Mouse (Mus musculus): ENCODE results near the gene Vstm2l. TPM values are rescaled to one million over a fixed set of nuclear protein-coding genes. Genes with fewer than 3 reads are reported as not detected.

Vstm2l gene
- polyA plus RNA-seq, 1 experiment from 2014 or later = 42.9 TPM

- H3K9ac ChIP-seq (replicated peaks) = peak overlapping the region; percentile 17
These were observed 60.4 kb downstream of the Vstm2l start for GRCm38 (mm10) chr2:157974604-157975501.

GRCm38 (mm10) chr2:157975595-157975994 lies 61.1 kb downstream of the Vstm2l start:
- no peak overlapping the region for H3K4me3 ChIP-seq (replicated peaks)
- 1% methylated on average over 7 of the region's 7 CpGs for WGBS
- peak overlapping the region; percentile 40 for H3K4me2 ChIP-seq
- ATAC-seq (ENCODE audit: low FRiP score) = peak; percentile 49; the same call in 1 of the 2 replicates
- H3K4me1 ChIP-seq = peaks cover 22% of the 10 kb centered on the region
- H3K9ac ChIP-seq (replicated peaks) = no peak overlapping the region
- peak overlapping the region; percentile 77 for H3K27ac ChIP-seq (replicated peaks)
- no peaks in the 10 kb centered on the region for H3K27me3 ChIP-seq (replicated peaks)
- no peaks in the 10 kb centered on the region for H3K36me3 ChIP-seq
- no peaks in the 10 kb centered on the region for H3K9me3 ChIP-seq (replicated peaks)

More at GRCm38 (mm10) chr2:157974604-157975501, 60.4 kb downstream of the Vstm2l start:
- H3K27me3 ChIP-seq (replicated peaks) = no peaks in the 10 kb centered on the region
- peak overlapping the region; percentile 77 for H3K27ac ChIP-seq (replicated peaks)
- no peaks in the 10 kb centered on the region for H3K9me3 ChIP-seq (replicated peaks)
- 2% methylated on average over 23 of the region's 23 CpGs for WGBS
- peaks cover 26% of the 10 kb centered on the region for H3K4me1 ChIP-seq
- H3K36me3 ChIP-seq = no peaks in the 10 kb centered on the region
- no peak overlapping the region for H3K4me3 ChIP-seq (replicated peaks)
- peak; percentile 80 for ATAC-seq (ENCODE audit: low FRiP score)
- H3K4me2 ChIP-seq = peak overlapping the region; percentile 40

- Histone ChIP-seq H3K4me1 (peaks cover 21% of the 10 kb centered on the region), H3K4me3 (replicated peaks) (no peak overlapping the region), H3K27me3 (replicated peaks) (no peaks in the 10 kb centered on the region), H3K9ac (replicated peaks) (no peak overlapping the region), H3K9me3 (replicated peaks) (no peaks in the 10 kb centered on the region), H3K4me2 (no peak overlapping the region), H3K27ac (replicated peaks) (no peak overlapping the region), H3K36me3 (no peaks in the 10 kb centered on the region; the same call in 1 of the 2 replicates)
- WGBS = 80% methylated on average over 5 of the region's 5 CpGs
- no peak for ATAC-seq (ENCODE audit: low FRiP score)
These were observed 64.8 kb downstream of the Vstm2l start for GRCm38 (mm10) chr2:157979241-157979640.

- no peak overlapping the region for H3K27ac ChIP-seq (replicated peaks)
- no peak for ATAC-seq (ENCODE audit: low FRiP score)
- no peak overlapping the region for H3K9ac ChIP-seq (replicated peaks)
- H3K27me3 ChIP-seq (replicated peaks) = no peaks in the 10 kb centered on the region
- H3K4me2 ChIP-seq = no peak overlapping the region
- peaks cover 27% of the 10 kb centered on the region for H3K4me1 ChIP-seq
- H3K36me3 ChIP-seq = no peaks in the 10 kb centered on the region; the same call in 1 of the 2 replicates
- WGBS = 89% methylated on average over 3 of the region's 3 CpGs
- H3K4me3 ChIP-seq (replicated peaks) = no peak overlapping the region
- no peaks in the 10 kb centered on the region for H3K9me3 ChIP-seq (replicated peaks)
These were observed 68.3 kb downstream of the Vstm2l start for GRCm38 (mm10) chr2:157982727-157983126.

- Histone ChIP-seq H3K4me3 (replicated peaks) (no peak overlapping the region), H3K27ac (replicated peaks) (no peak overlapping the region), H3K9ac (replicated peaks) (no peak overlapping the region), H3K4me2 (no peak overlapping the region), H3K36me3 (no peaks in the 10 kb centered on the region; the same call in 1 of the 2 replicates), H3K27me3 (replicated peaks) (no peaks in the 10 kb centered on the region), H3K4me1 (peaks cover 32% of the 10 kb centered on the region), H3K9me3 (replicated peaks) (no peaks in the 10 kb centered on the region)
- ATAC-seq (ENCODE audit: low FRiP score) = no peak
- 92% methylated on average over 4 of the region's 4 CpGs for WGBS
These were observed 68.8 kb downstream of the Vstm2l start for GRCm38 (mm10) chr2:157983276-157983675.

GRCm38 (mm10) chr2:157985611-157986010 lies 71.2 kb downstream of the Vstm2l start:
- Histone ChIP-seq H3K9me3 (replicated peaks) (no peaks in the 10 kb centered on the region), H3K27ac (replicated peaks) (peak overlapping the region; percentile 63; the same call in 1 of the 2 replicates), H3K36me3 (no peaks in the 10 kb centered on the region; the same call in 1 of the 2 replicates), H3K27me3 (replicated peaks) (no peaks in the 10 kb centered on the region), H3K9ac (replicated peaks) (no peak overlapping the region), H3K4me3 (replicated peaks) (no peak overlapping the region), H3K4me2 (no peak overlapping the region), H3K4me1 (peaks cover 54% of the 10 kb centered on the region)
- no peak for ATAC-seq (ENCODE audit: low FRiP score)
- 82% methylated on average over 4 of the region's 4 CpGs for WGBS

GRCm38 (mm10) chr2:157986235-157986634 lies 71.8 kb downstream of the Vstm2l start:
- Histone ChIP-seq H3K4me1 (peaks cover 60% of the 10 kb centered on the region), H3K27ac (replicated peaks) (peak overlapping the region; percentile 63)

GRCm38 (mm10) chr2:157988416-157989190 lies 74.2 kb downstream of the Vstm2l start:
- no peak overlapping the region for H3K4me3 ChIP-seq (replicated peaks)

More at GRCm38 (mm10) chr2:157986235-157986634, 71.8 kb downstream of the Vstm2l start:
- Histone ChIP-seq H3K4me2 (no peak overlapping the region), H3K9ac (replicated peaks) (no peak overlapping the region), H3K9me3 (replicated peaks) (no peaks in the 10 kb centered on the region), H3K4me3 (replicated peaks) (no peak overlapping the region), H3K27me3 (replicated peaks) (no peaks in the 10 kb centered on the region), H3K36me3 (no peaks in the 10 kb centered on the region)
- ATAC-seq (ENCODE audit: low FRiP score) = no peak
- WGBS = 70% methylated on average over 6 of the region's 6 CpGs

GRCm38 (mm10) chr2:157989946-157990345 lies 75.5 kb downstream of the Vstm2l start:
- Histone ChIP-seq H3K36me3 (0 out of 2 replicates have a peak, but pooled peaks cover 6% of the 10 kb centered on the region), H3K9me3 (replicated peaks) (no peaks in the 10 kb centered on the region), H3K4me3 (replicated peaks) (no peak overlapping the region), H3K4me1 (peaks cover 68% of the 10 kb centered on the region), H3K27ac (replicated peaks) (peak overlapping the region; percentile 67; the same call in 1 of the 2 replicates), H3K4me2 (no peak overlapping the region), H3K27me3 (replicated peaks) (no peaks in the 10 kb centered on the region), H3K9ac (replicated peaks) (no peak overlapping the region)
- ATAC-seq (ENCODE audit: low FRiP score) = no peak
- 85% methylated on average over 2 of the region's 2 CpGs for WGBS

More at GRCm38 (mm10) chr2:157988416-157989190, 74.2 kb downstream of the Vstm2l start:
- Histone ChIP-seq H3K36me3 (no peaks in the 10 kb centered on the region), H3K9me3 (replicated peaks) (no peaks in the 10 kb centered on the region), H3K9ac (replicated peaks) (0 out of 2 replicates have a peak overlapping the region, but pooled peaks have one; percentile 4), H3K27ac (replicated peaks) (peak overlapping the region; percentile 67), H3K27me3 (replicated peaks) (no peaks in the 10 kb centered on the region), H3K4me2 (no peak overlapping the region), H3K4me1 (peaks cover 63% of the 10 kb centered on the region)
- 39% methylated on average over 7 of the region's 7 CpGs for WGBS
- no peak for ATAC-seq (ENCODE audit: low FRiP score)

GRCm38 (mm10) chr2:157991026-157991425 lies 76.6 kb downstream of the Vstm2l start:
- H3K4me3 ChIP-seq (replicated peaks) = no peak overlapping the region
- WGBS = 39% methylated on average over 6 of the region's 6 CpGs
- H3K36me3 ChIP-seq = peaks cover 9% of the 10 kb centered on the region
- peaks cover 58% of the 10 kb centered on the region for H3K4me1 ChIP-seq
- H3K27me3 ChIP-seq (replicated peaks) = no peaks in the 10 kb centered on the region
- no peak overlapping the region for H3K9ac ChIP-seq (replicated peaks)
- no peak for ATAC-seq (ENCODE audit: low FRiP score)
- no peaks in the 10 kb centered on the region for H3K9me3 ChIP-seq (replicated peaks)
- no peak overlapping the region for H3K4me2 ChIP-seq
- H3K27ac ChIP-seq (replicated peaks) = peak overlapping the region; percentile 46

- Histone ChIP-seq H3K4me1 (peaks cover 45% of the 10 kb centered on the region), H3K4me3 (replicated peaks) (no peak overlapping the region), H3K27me3 (replicated peaks) (no peaks in the 10 kb centered on the region), H3K27ac (replicated peaks) (peak overlapping the region; percentile 56; the same call in 1 of the 2 replicates), H3K9me3 (replicated peaks) (no peaks in the 10 kb centered on the region), H3K36me3 (peaks cover 14% of the 10 kb centered on the region), H3K4me2 (no peak overlapping the region), H3K9ac (replicated peaks) (no peak overlapping the region)
- WGBS = 87% methylated on average over 4 of the region's 4 CpGs
- ATAC-seq (ENCODE audit: low FRiP score) = no peak
These were observed 78.0 kb downstream of the Vstm2l start for GRCm38 (mm10) chr2:157992501-157992900.

Data from neural tube, embryonic 15.5 days (tissue).